Mouse (Mus musculus) testis, adult 2 months (tissue): Measurements from ENCODE around the gene Tmem184b.

Experiments
- CTCF ChIP-seq: fragments of 200-500 bp; IDR thresholded peaks from 2 replicates; pipeline ENCODE4 v1.5.1; 2012; ENCODE audit warnings: low read depth, mild to moderate bottlenecking, inconsistent platforms, low read length, moderate library complexity; ENCODE audit not compliant: control insufficient read depth, insufficient read depth, insufficient replicate concordance
- POLR2A ChIP-seq: fragments of 200-500 bp; IDR thresholded peaks from 2 replicates; pipeline ENCODE4 v1.6.1; 2012; ENCODE audit warnings: low read depth, mild to moderate bottlenecking, inconsistent platforms, low read length, moderate library complexity; ENCODE audit not compliant: control insufficient read depth

DNA sequence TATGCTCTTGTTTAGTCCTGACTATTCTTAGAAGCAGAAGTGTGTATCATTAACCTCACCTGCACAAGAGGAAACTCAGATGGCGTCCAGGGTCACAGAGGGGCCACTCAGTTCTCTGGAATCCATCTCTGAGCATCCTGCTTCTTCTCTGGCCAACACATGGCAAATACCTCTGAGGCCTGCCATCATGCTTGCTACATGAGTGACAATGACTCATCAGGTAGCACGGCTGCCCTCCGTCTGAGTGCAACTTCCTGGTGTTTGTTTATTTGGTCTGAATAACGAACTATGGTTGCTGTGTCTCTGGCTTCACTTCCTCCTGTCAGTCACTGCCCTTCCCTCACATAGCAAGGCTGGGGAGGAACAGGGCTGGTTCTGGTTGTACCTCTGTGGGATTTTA is 11.1 kb upstream of the Tmem184b start:
- no peak for TF ChIP-seq POLR2A
- TF ChIP-seq CTCF = no peak
